Mouse (Mus musculus) adrenal gland, adult 2 months (tissue): ENCODE data around the gene Gm3629. TPM values are rescaled to one million over a fixed set of nuclear protein-coding genes. Genes with fewer than 3 reads are reported as not detected.
"Not testable (repeated sequence)": the region's sequence is repeated elsewhere in the genome, so short reads cannot be mapped to it uniquely, and the experiment has no call there.

Experiments used
- DNase-seq: peaks from one replicate; pipeline ENCODE4 v3.0.0; 2021
- long read RNA-seq: library from polyadenylated mRNA; stranded (forward); transcript quantifications from one replicate; pipeline ENCODE4 v2.0.0, GENCODE M21; 2021
- polyA plus RNA-seq: library from polyadenylated mRNA; depleted of rRNA; stranded (reverse); fragments of >200 nt; gene quantifications from 2 replicates; pipeline ENCODE4 v1.2.3, GENCODE M21; 2012; rRNA removed
- total RNA-seq, 2 experiments: library from RNA; stranded (reverse); gene quantifications; 2 replicates each; pipeline ENCODE4 v1.2.3; 2021

Gm3629 gene
- total RNA-seq (not detected), polyA plus RNA-seq (not detected in 2 replicates)
- long read RNA-seq: 0 reads

DNA sequence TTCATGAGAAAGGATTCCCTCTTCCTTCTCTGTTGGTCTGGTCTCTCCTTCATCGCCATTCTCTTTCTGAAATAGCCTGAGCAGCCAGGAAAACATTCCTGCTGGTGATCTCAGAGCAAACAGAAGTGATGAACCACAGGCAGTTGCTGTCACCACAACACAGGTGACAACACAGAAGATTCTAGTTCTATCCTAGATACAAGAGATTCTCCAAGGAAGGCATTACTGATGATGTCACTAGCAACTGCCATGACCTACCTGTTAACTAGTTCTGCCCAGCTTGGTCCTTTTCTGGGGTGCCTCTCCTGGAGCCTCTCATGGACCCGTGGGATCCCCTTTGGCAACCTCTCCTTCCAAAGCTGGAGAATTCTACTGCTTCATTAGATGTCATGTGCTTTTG lies at the start of gene Gm3629:
Gm3629 (minus strand) TSS at position 101 of the 400 bp plus-strand sequence.
- DNase-seq: not testable (repeated sequence)

DNA sequence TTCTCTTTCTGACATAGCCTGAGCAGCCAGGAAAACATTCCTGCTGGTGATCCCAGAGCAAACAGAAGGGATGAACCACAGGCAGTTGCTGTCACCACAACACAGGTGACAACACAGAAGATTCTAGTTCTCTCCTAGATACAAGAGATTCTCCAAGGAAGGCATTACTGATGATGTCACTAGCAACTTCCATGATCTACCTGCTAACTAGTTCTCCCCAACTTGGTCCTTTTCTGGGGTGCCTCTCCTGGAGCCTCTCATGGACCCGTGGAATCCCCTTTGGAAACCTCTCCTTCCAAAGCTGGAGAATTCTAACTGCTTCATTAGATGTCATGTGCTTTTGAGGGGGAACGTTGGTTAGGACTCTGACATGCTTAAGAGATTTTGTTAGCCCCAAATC lies 31.9 kb upstream of the Gm3629 start, which contains the start of gene Gm3460:
Gm3460 (minus strand) TSS at position 101 of the 400 bp plus-strand sequence.
- not testable (repeated sequence) for DNase-seq

GRCm38 (mm10) chr14:6606436-6606835 lies 16.0 kb upstream of the Gm3629 start:
- DNase-seq: not testable (repeated sequence)

GRCm38 (mm10) chr14:6605004-6605403 lies 14.6 kb upstream of the Gm3629 start:
- DNase-seq: not testable (repeated sequence)

DNA sequence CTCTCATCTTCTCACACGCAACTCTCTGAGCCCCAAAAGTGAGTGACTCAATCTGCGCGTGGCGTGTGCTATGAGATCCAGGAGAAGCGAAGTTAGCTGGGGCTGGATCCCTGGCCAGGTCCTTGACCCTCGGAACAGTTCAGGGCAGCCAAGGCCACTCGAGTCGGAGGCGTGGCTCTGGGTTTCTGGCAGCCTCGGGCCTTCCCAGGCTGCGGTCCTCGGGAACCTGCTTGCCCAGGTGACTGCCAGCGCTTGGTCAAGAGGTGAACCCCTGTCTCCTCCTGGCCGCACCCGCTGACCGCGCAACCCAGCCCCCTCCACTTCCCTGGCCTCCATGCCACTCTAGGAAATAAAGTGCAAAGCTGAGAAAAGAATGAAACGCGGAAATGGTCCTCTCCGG lies 14.1 kb upstream of the Gm3629 start:
- DNase-seq: peak; percentile 1

DNA sequence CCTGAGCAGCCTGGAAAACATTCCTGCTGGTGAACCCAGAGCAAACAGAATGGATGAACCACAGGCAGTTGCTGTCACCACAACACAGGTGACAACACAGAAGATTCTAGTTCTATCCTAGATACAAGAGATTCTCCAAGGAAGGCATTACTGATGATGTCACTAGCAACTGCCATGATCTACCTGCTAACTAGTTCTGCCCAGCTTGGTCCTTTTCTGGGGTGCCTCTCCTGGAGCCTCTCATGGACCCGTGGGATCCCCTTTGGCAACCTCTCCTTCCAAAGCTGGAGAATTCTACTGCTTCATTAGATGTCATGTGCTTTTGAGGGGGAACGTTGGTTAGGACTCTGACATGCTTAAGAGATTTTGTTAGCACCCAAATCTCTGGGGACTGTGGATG lies 53.2 kb downstream of the Gm3629 start, which contains the start of gene Gm8356:
Gm8356 (minus strand) TSS at position 101 of the 400 bp plus-strand sequence.
- not testable (repeated sequence) for DNase-seq

Other genes with a start within 250 kb of the Gm3629 start
- not detected for gene Gm3618, start 246.9 kb downstream of the Gm3629 start, total RNA-seq
- gene Gm3618, start 246.9 kb downstream of the Gm3629 start, polyA plus RNA-seq: not detected in 2 replicates
- not detected for gene Gm16440, start 200.3 kb downstream of the Gm3629 start, total RNA-seq
- not detected in 2 replicates for gene Gm16440, start 200.3 kb downstream of the Gm3629 start, polyA plus RNA-seq
- under 1 TPM in 1 of 2 experiments, not detected in 1; 0.28 TPM for gene Gm3591, start 178.1 kb downstream of the Gm3629 start, total RNA-seq
- gene Gm3591, start 178.1 kb downstream of the Gm3629 start, polyA plus RNA-seq: not detected in 2 replicates
- gene Gm3594, start 146.0 kb downstream of the Gm3629 start, total RNA-seq: not detected
- not detected in 2 replicates for gene Gm3594, start 146.0 kb downstream of the Gm3629 start, polyA plus RNA-seq
- gene Gm8356, start 53.3 kb downstream of the Gm3629 start, total RNA-seq: not detected
- not detected in 2 replicates for gene Gm8356, start 53.3 kb downstream of the Gm3629 start, polyA plus RNA-seq
- gene Gm3460, start 31.8 kb upstream of the Gm3629 start, total RNA-seq: not detected
- not detected in 2 replicates for gene Gm3460, start 31.8 kb upstream of the Gm3629 start, polyA plus RNA-seq
- not detected for gene Gm10251, start 93.6 kb upstream of the Gm3629 start, total RNA-seq
- not detected in 2 replicates for gene Gm10251, start 93.6 kb upstream of the Gm3629 start, polyA plus RNA-seq
- gene Gm8050, start 129.6 kb upstream of the Gm3629 start, total RNA-seq: not detected
- gene Gm8050, start 129.6 kb upstream of the Gm3629 start, polyA plus RNA-seq: not detected in 2 replicates
- under 1 TPM in 1 of 2 experiments, not detected in 1; 0.52 TPM for gene Gm3636, start 151.7 kb upstream of the Gm3629 start, total RNA-seq
- not detected in 2 replicates for gene Gm3636, start 151.7 kb upstream of the Gm3629 start, polyA plus RNA-seq
- gene Gm8362, start 183.8 kb upstream of the Gm3629 start, total RNA-seq: not detected
- gene Gm8362, start 183.8 kb upstream of the Gm3629 start, polyA plus RNA-seq: not detected in 2 replicates
- gene Gm3642, start 249.7 kb upstream of the Gm3629 start, total RNA-seq: not detected
- gene Gm3642, start 249.7 kb upstream of the Gm3629 start, polyA plus RNA-seq: not detected in 2 replicates